Mouse (Mus musculus) forebrain, embryonic 11.5 days (tissue): ENCODE results near the gene Ylpm1. TPM values are rescaled to one million over a fixed set of nuclear protein-coding genes. Genes with fewer than 3 reads are reported as not detected.
A peak's percentile ranks its signal among the peaks of the same experiment; 100 is the strongest.

Source experiments
- ATAC-seq: fragments of 200-750 bp; cut with Nextera tagmentation; replicated peaks from 2 replicates; pipeline ENCODE4 v1.8.0; 2017; ENCODE audit warnings: moderate TSS enrichment; ENCODE audit not compliant: low FRiP score
- DNase-seq: peaks from one replicate; pipeline ENCODE4 v3.0.0-alpha.2; 2017; ENCODE audit warnings: low spot score
- H3K27ac ChIP-seq: fragments of 300-500 bp; sonication (generic); 2 replicates; pipeline ENCODE4 v1.5.1; 2014; ENCODE audit warnings: low read depth, low read length
- H3K27me3 ChIP-seq: fragments of 300-500 bp; sonication (generic); 2 replicates; pipeline ENCODE4 v1.6.1; 2014; ENCODE audit warnings: mild to moderate bottlenecking, low read length, mixed read lengths; ENCODE audit not compliant: control insufficient read depth, insufficient read depth
- H3K36me3 ChIP-seq: fragments of 300-500 bp; sonication (generic); 2 replicates; pipeline ENCODE4 v1.6.1; 2014; ENCODE audit warnings: mild to moderate bottlenecking, low read length, moderate library complexity, mixed read lengths; ENCODE audit not compliant: control insufficient read depth, insufficient read depth
- H3K4me1 ChIP-seq: fragments of 300-500 bp; sonication (generic); replicated peaks from 2 replicates; pipeline ENCODE4 v1.6.1; 2014; ENCODE audit warnings: low read length, mixed read lengths; ENCODE audit not compliant: control insufficient read depth, insufficient read depth
- H3K4me2 ChIP-seq: fragments of 300-500 bp; sonication (generic); 2 replicates; pipeline ENCODE4 v1.6.1; 2014; ENCODE audit warnings: low read depth, mild to moderate bottlenecking, low read length, moderate library complexity, mixed read lengths; ENCODE audit not compliant: severe bottlenecking
- H3K4me3 ChIP-seq: fragments of 300-500 bp; sonication (generic); 2 replicates; pipeline ENCODE4 v1.5.1; 2014; ENCODE audit warnings: low read depth, low read length
- H3K9ac ChIP-seq: fragments of 300-500 bp; sonication (generic); 2 replicates; pipeline ENCODE4 v1.6.1; 2014; ENCODE audit warnings: low read length
- H3K9me3 ChIP-seq: fragments of 300-500 bp; sonication (generic); 2 replicates; pipeline ENCODE4 v1.6.1; 2016; ENCODE audit warnings: low read length, mixed read lengths; ENCODE audit not compliant: control insufficient read depth
- WGBS: fragments of 180-500 bp; shearing (Covaris S2); extraction: QIAGEN DNeasy Blood & Tissue Kit; methylation state at CpG from one replicate; pipeline ENCODE4 v1.1.7; 2014; 5-methylcytosine and 5-hydroxymethylcytosine counted together
- polyA plus RNA-seq: library from polyadenylated mRNA; unstranded; fragments of >200 nt; fragmentation: Nextera tagmentation; extraction: Ambion mirVana; gene quantifications from 2 replicates; pipeline ENCODE4 v1.2.1, GENCODE M21; 2014

Ylpm1 gene
- polyA plus RNA-seq, 1 experiment from 2014 or later = 55.5 TPM

- ATAC-seq (no peak), DNase-seq (no peak)
- Histone ChIP-seq H3K4me2 (no peak overlapping the region), H3K27me3 (no peaks in the 10 kb centered on the region), H3K9ac (no peak overlapping the region), H3K27ac (no peak overlapping the region), H3K4me1 (no peaks in the 10 kb centered on the region), H3K36me3 (peaks cover 18% of the 10 kb centered on the region; the same call in 1 of the 2 replicates), H3K9me3 (no peaks in the 10 kb centered on the region), H3K4me3 (no peak overlapping the region)
- 99% methylated on average over 2 of the region's 2 CpGs for WGBS
Measured at GRCm38 (mm10) chr12:85032710-85033109, 36.6 kb downstream of the Ylpm1 start.

- Histone ChIP-seq H3K36me3 (no peaks in the 10 kb centered on the region; the same call in 1 of the 2 replicates), H3K4me1 (no peaks in the 10 kb centered on the region), H3K9me3 (no peaks in the 10 kb centered on the region), H3K27ac (no peak overlapping the region), H3K4me2 (no peak overlapping the region), H3K9ac (no peak overlapping the region), H3K4me3 (no peak overlapping the region), H3K27me3 (no peaks in the 10 kb centered on the region)
- no peak for DNase-seq
- no peak for ATAC-seq
- 95% methylated on average over 6 of the region's 6 CpGs for WGBS
Measured at GRCm38 (mm10) chr12:85051218-85051617, 55.1 kb downstream of the Ylpm1 start.

GRCm38 (mm10) chr12:85071043-85071442, 74.9 kb downstream of the Ylpm1 start:
- DNase-seq (no peak), ATAC-seq (no peak)
- H3K27me3 ChIP-seq = no peaks in the 10 kb centered on the region
- H3K4me2 ChIP-seq = no peak overlapping the region
- no peak overlapping the region for H3K27ac ChIP-seq
- H3K9ac ChIP-seq = no peak overlapping the region
- no peaks in the 10 kb centered on the region for H3K9me3 ChIP-seq
- no peaks in the 10 kb centered on the region for H3K4me1 ChIP-seq
- H3K4me3 ChIP-seq = no peak overlapping the region
- H3K36me3 ChIP-seq = peaks cover 3% of the 10 kb centered on the region; the same call in 1 of the 2 replicates

- Histone ChIP-seq H3K9me3 (no peaks in the 10 kb centered on the region), H3K4me3 (no peak overlapping the region), H3K4me2 (no peak overlapping the region), H3K27me3 (no peaks in the 10 kb centered on the region), H3K36me3 (peaks cover 3% of the 10 kb centered on the region; the same call in 1 of the 2 replicates), H3K4me1 (no peaks in the 10 kb centered on the region), H3K9ac (no peak overlapping the region), H3K27ac (no peak overlapping the region)
- 90% methylated on average over 3 of the region's 3 CpGs for WGBS
- no peak for DNase-seq
- ATAC-seq = no peak
Measured at GRCm38 (mm10) chr12:85077100-85077499, 81.0 kb downstream of the Ylpm1 start.

- Histone ChIP-seq H3K36me3 (no peaks in the 10 kb centered on the region; the same call in none of the 2 replicates), H3K27ac (no peak overlapping the region), H3K4me3 (no peak overlapping the region), H3K4me1 (no peaks in the 10 kb centered on the region), H3K9me3 (no peaks in the 10 kb centered on the region), H3K4me2 (no peak overlapping the region), H3K27me3 (no peaks in the 10 kb centered on the region), H3K9ac (no peak overlapping the region)
- ATAC-seq = no peak
- 91% methylated on average over 2 of the region's 2 CpGs for WGBS
- no peak for DNase-seq
Measured at GRCm38 (mm10) chr12:85084257-85084656, 88.1 kb downstream of the Ylpm1 start.

- WGBS = 83% methylated on average over 4 of the region's 4 CpGs
- no peak overlapping the region for H3K4me2 ChIP-seq
- H3K4me1 ChIP-seq = no peaks in the 10 kb centered on the region
- H3K36me3 ChIP-seq = no peaks in the 10 kb centered on the region; the same call in none of the 2 replicates
- H3K27ac ChIP-seq = no peak overlapping the region
- ATAC-seq (no peak), DNase-seq (no peak)
- no peak overlapping the region for H3K4me3 ChIP-seq
- no peaks in the 10 kb centered on the region for H3K27me3 ChIP-seq
- H3K9ac ChIP-seq = no peak overlapping the region
- H3K9me3 ChIP-seq = no peaks in the 10 kb centered on the region
Measured at GRCm38 (mm10) chr12:85084941-85085340, 88.8 kb downstream of the Ylpm1 start.

GRCm38 (mm10) chr12:85087845-85088244, 91.7 kb downstream of the Ylpm1 start:
- H3K27ac ChIP-seq = no peak overlapping the region
- DNase-seq (no peak), ATAC-seq (no peak)
- no peaks in the 10 kb centered on the region; the same call in none of the 2 replicates for H3K36me3 ChIP-seq
- H3K4me1 ChIP-seq = no peaks in the 10 kb centered on the region
- WGBS = 94% methylated on average over 12 of the region's 12 CpGs
- H3K4me3 ChIP-seq = no peak overlapping the region
- H3K9ac ChIP-seq = no peak overlapping the region
- H3K9me3 ChIP-seq = no peaks in the 10 kb centered on the region
- H3K27me3 ChIP-seq = no peaks in the 10 kb centered on the region
- H3K4me2 ChIP-seq = no peak overlapping the region

GRCm38 (mm10) chr12:85091190-85091589, 95.1 kb downstream of the Ylpm1 start:
- Histone ChIP-seq H3K27ac (no peak overlapping the region), H3K4me1 (no peaks in the 10 kb centered on the region), H3K9ac (no peak overlapping the region), H3K27me3 (no peaks in the 10 kb centered on the region), H3K4me2 (no peak overlapping the region), H3K36me3 (no peaks in the 10 kb centered on the region; the same call in none of the 2 replicates), H3K9me3 (no peaks in the 10 kb centered on the region), H3K4me3 (no peak overlapping the region)
- 85% methylated on average over 3 of the region's 3 CpGs for WGBS
- DNase-seq (no peak), ATAC-seq (no peak)

- peak; percentile 77 for DNase-seq
- Histone ChIP-seq H3K4me1 (no peaks in the 10 kb centered on the region), H3K36me3 (no peaks in the 10 kb centered on the region; the same call in none of the 2 replicates), H3K27ac (no peak overlapping the region), H3K9ac (no peak overlapping the region), H3K4me3 (no peak overlapping the region), H3K9me3 (no peaks in the 10 kb centered on the region), H3K27me3 (no peaks in the 10 kb centered on the region), H3K4me2 (no peak overlapping the region)
- 7% methylated on average over 3 of the region's 3 CpGs for whole genome bisulfite sequencing
- ATAC-seq = no peak
Measured at GRCm38 (mm10) chr12:85092214-85092613, 96.1 kb downstream of the Ylpm1 start.
